Mouse (Mus musculus) embryonic facial prominence, embryonic 14.5 days (tissue): ENCODE measurements at regions not wholly inside any gene's neighbourhood (a gene's known extent, or its start where the extent isn't known, plus 50 kb on each side); places are given as distances from the start of the nearest gene placed in this dataset.

Source experiments
- ATAC-seq: fragments of 200-750 bp; cut with Nextera tagmentation; 2 replicates; pipeline ENCODE4 v1.8.0; 2017; ENCODE audit warnings: low read depth, moderate number of reproducible peaks, moderate TSS enrichment
- DNase-seq: peaks from one replicate; pipeline ENCODE4 v3.0.0-alpha.2; 2015; ENCODE audit warnings: low spot score
- H3K27ac ChIP-seq: fragments of 300-500 bp; sonication (generic); replicated peaks from 2 replicates; pipeline ENCODE4 v1.5.1; 2014; ENCODE audit warnings: low read depth, mild to moderate bottlenecking, low read length, moderate library complexity
- H3K27me3 ChIP-seq: fragments of 300-500 bp; sonication (generic); replicated peaks from 2 replicates; pipeline ENCODE4 v1.6.1; 2014; ENCODE audit warnings: low read length; ENCODE audit not compliant: control insufficient read depth, insufficient read depth
- H3K36me3 ChIP-seq: fragments of 300-500 bp; sonication (generic); 2 replicates; pipeline ENCODE4 v1.6.1; 2014; ENCODE audit warnings: low read length, mixed read lengths; ENCODE audit not compliant: control insufficient read depth, insufficient read depth
- H3K4me1 ChIP-seq: fragments of 300-500 bp; sonication (generic); 2 replicates; pipeline ENCODE4 v1.6.1; 2014; ENCODE audit warnings: antibody characterized with exemption, low read length; ENCODE audit not compliant: control insufficient read depth, insufficient read depth
- H3K4me2 ChIP-seq: fragments of 300-500 bp; sonication (generic); 2 replicates; pipeline ENCODE4 v1.6.1; 2014; ENCODE audit warnings: low read depth, mild to moderate bottlenecking, low read length, moderate library complexity, mixed read lengths
- H3K4me3 ChIP-seq: fragments of 300-500 bp; sonication (generic); 2 replicates; pipeline ENCODE4 v1.5.1; 2014; ENCODE audit warnings: low read depth, mild to moderate bottlenecking, low read length
- H3K9ac ChIP-seq: fragments of 300-500 bp; sonication (generic); 2 replicates; pipeline ENCODE4 v1.6.1; 2014; ENCODE audit warnings: low read depth, mild to moderate bottlenecking, low read length, moderate library complexity, mixed read lengths
- H3K9me3 ChIP-seq: fragments of 300-500 bp; sonication (generic); 2 replicates; pipeline ENCODE4 v1.6.1; 2016; ENCODE audit warnings: low read length; ENCODE audit not compliant: control insufficient read depth
- WGBS: fragments of 180-500 bp; shearing (Covaris S2); extraction: QIAGEN DNeasy Blood & Tissue Kit; methylation state at CpG from one replicate; pipeline ENCODE4 v1.1.7; 2014; 5-methylcytosine and 5-hydroxymethylcytosine counted together

DNA sequence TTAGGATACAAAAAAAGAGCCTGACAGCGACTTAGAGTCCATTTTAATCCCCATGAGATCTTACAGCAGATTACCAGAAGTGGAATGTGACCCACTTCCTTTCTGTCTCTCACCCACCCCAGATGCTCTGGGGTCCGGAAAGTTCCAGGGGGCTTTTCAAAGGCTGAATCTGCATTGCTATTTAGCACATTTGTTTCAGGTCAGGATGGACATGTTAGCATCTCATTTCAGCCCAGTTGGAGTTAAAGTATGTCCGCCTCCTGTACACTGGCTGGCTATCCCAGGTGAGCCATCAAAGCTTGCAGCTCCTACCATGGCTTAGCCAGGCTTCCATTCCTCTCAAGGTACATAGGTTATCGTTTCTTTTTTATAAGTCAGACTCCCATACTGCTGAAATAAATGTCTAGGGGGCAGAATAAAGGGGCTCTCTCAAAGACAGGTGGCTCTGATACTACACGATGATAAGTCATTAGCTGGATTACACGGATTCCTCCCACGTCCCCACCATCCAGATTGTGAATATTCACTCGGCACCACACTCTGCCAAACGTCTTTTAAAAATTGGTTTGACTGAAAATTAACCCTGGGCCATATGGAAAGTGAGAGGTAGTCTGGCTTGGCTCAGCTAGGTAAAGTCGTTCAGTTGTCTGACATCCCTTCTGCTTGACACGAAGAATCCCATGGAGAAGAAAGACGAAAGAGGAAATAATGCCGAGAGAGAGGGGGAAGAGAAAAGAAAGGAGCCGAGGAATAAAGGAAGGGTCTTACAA, 573.7 kb downstream of the Ebf1 start:
- H3K27me3 ChIP-seq = no peaks in the 10 kb centered on the region
- DNase-seq (no peak), ATAC-seq (no peak)
- 48% methylated on average over 14 of the region's 14 CpGs for WGBS
- H3K9me3 ChIP-seq = no peaks in the 10 kb centered on the region
- H3K36me3 ChIP-seq = no peaks in the 10 kb centered on the region
- no peak overlapping the region for H3K9ac ChIP-seq
- no peak overlapping the region for H3K4me2 ChIP-seq
- H3K4me3 ChIP-seq = no peak overlapping the region
- no peak overlapping the region for H3K27ac ChIP-seq
- H3K4me1 ChIP-seq = peaks cover 20% of the 10 kb centered on the region

DNA sequence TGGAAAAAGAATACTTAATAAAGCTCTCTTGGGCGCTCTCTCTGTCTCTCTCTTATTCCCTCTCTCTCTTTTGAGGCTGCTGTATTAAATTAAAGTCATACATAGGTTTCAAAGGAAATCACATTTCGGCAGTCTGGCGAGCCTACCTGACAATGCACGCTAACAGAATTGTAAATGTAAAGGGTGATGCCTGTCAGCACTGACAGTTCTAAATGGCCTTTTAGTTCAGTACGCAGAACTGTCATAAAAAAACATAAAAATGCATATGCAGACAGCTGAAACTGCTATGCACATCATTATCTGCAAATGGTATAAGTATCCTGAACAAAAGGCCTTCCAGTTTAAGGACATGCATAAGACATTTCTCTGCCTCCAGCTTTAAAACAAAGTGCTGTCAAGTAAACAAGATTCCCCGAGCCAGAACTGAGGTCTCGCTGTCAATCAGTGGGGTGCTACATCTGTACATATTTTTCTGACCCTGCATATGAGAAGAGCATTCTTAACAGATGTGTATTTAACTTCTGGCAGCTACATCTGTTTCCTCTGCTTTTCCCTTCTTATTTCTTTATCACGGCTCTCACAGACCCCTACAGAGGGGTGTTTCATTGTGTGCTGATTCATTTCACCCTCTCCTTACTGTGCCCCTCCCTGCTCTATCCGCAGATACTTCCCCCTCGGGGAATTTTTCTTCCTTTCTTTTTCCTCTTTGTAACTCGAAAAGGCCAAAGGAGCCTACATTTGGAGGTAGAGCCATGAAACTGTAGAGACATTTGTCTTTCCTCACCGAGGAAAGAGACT, 574.5 kb downstream of the Ebf1 start:
- no peaks in the 10 kb centered on the region for H3K27me3 ChIP-seq
- H3K4me1 ChIP-seq = peaks cover 20% of the 10 kb centered on the region
- no peak overlapping the region for H3K9ac ChIP-seq
- no peaks in the 10 kb centered on the region for H3K9me3 ChIP-seq
- DNase-seq = peak; percentile 74
- H3K4me2 ChIP-seq = no peak overlapping the region
- H3K27ac ChIP-seq = 0 out of 2 replicates have a peak overlapping the region, but pooled peaks have one; percentile 34
- WGBS = 26% methylated on average over 12 of the region's 12 CpGs
- ATAC-seq = 0 out of 2 replicates have a peak, but pooled peaks have one; percentile 22
- H3K36me3 ChIP-seq = no peaks in the 10 kb centered on the region
- H3K4me3 ChIP-seq = no peak overlapping the region

DNA sequence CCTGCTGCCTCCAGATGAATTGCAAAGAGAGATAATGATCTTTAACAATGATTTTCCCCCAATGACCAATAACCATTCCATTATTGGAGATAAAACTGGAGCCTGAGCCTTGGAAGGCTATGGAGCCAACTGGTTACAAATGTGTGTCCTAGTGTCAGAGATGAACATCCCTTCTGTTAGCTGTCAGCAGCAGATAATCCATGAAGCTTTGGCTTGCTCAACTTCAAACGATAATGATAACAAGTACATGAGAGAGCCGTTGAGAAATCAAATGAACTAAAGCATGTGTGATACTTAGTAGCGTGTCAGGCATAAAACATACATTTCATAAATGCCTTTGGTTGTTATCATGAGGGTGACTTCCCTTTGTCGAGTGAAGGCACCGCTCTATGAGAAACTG, 576.2 kb downstream of the Ebf1 start:
- Histone ChIP-seq H3K36me3 (no peaks in the 10 kb centered on the region), H3K4me3 (no peak overlapping the region), H3K27ac (no peak overlapping the region), H3K9me3 (no peaks in the 10 kb centered on the region), H3K4me1 (peaks cover 20% of the 10 kb centered on the region), H3K9ac (no peak overlapping the region), H3K27me3 (no peaks in the 10 kb centered on the region), H3K4me2 (no peak overlapping the region)
- WGBS = 89% methylated on average over 5 of the region's 5 CpGs
- ATAC-seq (no peak), DNase-seq (no peak)

DNA sequence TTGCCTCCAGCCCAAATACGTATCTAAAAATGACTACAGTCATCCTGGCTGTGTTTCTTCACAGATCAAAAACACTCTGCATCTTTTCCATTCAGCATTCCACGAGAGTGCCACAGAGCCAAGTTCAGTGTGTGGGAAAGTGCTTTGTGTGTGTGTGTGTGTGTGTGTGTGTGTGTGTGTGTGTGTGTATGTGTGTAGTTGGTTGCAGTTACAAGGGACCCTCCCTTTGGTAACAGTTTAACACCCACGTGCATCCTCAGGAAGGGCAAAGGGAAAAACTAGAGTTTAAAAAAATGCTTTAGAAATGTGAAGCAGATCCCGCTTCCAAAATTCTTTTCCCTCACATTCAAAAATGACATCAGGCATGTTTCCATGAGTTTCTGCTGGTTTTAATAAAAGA, 582.4 kb downstream of the Ebf1 start:
- Histone ChIP-seq H3K9me3 (no peaks in the 10 kb centered on the region), H3K9ac (no peak overlapping the region), H3K4me3 (no peak overlapping the region), H3K36me3 (no peaks in the 10 kb centered on the region), H3K4me2 (no peak overlapping the region), H3K4me1 (peaks cover 8% of the 10 kb centered on the region; the same call in 1 of the 2 replicates), H3K27ac (peak overlapping the region; percentile 63), H3K27me3 (no peaks in the 10 kb centered on the region)
- DNase-seq (peak; percentile 77), ATAC-seq (no peak)
- 36% methylated on average over 4 of the region's 4 CpGs for WGBS

DNA sequence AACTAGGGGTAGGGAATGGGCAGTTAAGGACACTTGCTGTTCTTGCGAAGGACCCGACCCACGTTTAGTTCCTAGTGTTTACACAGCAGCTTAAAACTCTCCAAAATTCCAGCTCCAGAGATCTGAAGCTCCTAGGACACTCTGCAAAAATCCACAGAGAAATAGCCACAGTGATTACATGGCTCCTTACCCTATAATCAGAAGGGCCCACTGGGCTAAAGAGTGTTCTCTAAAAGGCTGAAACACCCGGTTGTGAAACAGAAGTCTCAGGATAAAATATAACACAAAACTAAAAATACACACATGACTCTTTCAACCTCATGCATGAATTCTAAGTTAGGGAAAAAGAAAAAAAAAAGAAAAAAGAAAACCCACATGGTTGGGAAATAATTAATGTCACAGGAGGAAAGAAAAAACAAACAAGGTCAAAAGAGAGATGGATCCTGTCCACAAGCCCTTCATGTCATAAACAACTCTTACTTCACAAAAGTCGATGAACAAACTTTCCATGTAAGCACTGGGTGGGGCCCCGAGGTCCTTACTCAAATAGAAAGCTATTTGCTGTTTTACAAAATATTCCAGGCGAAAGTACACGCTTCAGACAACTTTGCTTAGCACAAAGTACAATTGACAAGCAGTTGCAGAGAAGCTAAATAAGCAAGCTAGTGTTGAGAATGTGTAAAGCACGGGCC, 583.7 kb downstream of the Ebf1 start:
- 70% methylated on average over 9 of the region's 9 CpGs for WGBS
- DNase-seq = peak; percentile 48
- no peaks in the 10 kb centered on the region for H3K36me3 ChIP-seq
- H3K4me1 ChIP-seq = peaks cover 8% of the 10 kb centered on the region; the same call in 1 of the 2 replicates
- no peak overlapping the region for H3K4me3 ChIP-seq
- H3K4me2 ChIP-seq = no peak overlapping the region
- H3K9ac ChIP-seq = no peak overlapping the region
- H3K27ac ChIP-seq = peak overlapping the region; percentile 63
- no peak for ATAC-seq
- no peaks in the 10 kb centered on the region for H3K27me3 ChIP-seq
- no peaks in the 10 kb centered on the region for H3K9me3 ChIP-seq

DNA sequence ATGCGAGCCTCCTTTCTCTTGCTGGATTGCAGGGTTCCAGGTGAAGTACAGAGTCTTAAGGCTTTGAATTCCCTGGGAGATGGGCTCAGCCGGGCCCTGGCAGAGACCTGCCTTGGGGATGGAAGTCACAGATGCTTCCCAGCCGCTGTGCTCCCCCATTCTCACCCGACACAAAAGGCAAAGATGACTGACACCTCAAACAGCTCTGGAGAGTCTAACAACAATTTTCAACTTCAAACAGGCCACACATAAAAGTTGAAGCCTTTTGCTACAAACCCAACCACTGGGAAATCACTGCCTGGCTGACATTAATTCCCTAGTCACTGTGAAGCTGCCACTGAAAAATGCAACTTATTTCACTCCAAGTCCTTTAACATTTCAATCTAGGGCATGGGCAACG, 586.3 kb downstream of the Ebf1 start:
- 54% methylated on average over 5 of the region's 5 CpGs for WGBS
- H3K27ac ChIP-seq = no peak overlapping the region
- H3K9ac ChIP-seq = no peak overlapping the region
- no peak overlapping the region for H3K4me3 ChIP-seq
- no peaks in the 10 kb centered on the region for H3K9me3 ChIP-seq
- DNase-seq (no peak), ATAC-seq (no peak)
- H3K4me2 ChIP-seq = no peak overlapping the region
- no peaks in the 10 kb centered on the region for H3K27me3 ChIP-seq
- H3K36me3 ChIP-seq = no peaks in the 10 kb centered on the region
- H3K4me1 ChIP-seq = peaks cover 8% of the 10 kb centered on the region; the same call in 1 of the 2 replicates

DNA sequence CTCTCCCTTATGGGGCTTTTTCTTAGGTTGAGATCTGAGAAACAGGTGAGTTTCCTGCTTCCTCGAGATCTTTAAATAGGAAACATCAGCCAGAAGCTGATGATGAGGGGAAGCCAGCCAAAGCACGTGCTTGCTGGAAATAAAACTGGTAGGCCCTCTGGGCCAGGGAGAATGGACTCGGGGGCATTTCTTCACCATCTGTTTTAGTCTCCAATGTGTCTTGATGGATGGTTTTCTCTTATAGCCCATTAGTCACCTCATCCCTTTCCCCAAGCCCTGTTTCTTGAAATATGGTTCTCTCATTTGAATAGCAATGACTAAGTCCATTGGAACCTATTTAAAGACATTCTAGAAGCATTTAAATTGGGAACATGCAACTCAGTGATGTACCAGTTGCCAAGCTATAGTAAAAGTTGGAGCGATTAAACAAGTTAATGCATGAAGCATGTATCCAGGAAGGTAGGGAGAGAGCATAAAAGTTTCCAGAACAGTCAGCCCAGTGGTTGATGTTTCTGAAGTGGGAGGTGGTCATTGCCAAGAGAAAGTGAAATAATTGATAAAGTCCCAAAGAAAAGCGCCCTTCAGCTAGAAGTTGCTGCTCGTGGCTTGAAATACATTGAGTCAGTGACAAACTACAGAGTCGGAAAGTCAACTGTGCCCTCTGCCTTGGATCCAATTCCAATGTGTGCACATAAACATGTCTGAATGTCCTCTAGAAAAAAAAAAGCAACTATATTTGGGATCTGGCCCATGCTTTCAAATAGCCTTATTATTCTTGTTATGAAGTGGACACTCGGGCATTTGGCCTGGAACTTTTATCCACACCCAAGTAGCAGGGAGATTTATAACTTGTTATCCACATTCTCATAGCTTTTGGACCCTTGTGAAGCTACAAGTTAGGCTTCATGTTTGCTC, 589.8 kb downstream of the Ebf1 start:
- no peaks in the 10 kb centered on the region for H3K9me3 ChIP-seq
- 70% methylated on average over 8 of the region's 8 CpGs for WGBS
- no peaks in the 10 kb centered on the region for H3K36me3 ChIP-seq
- H3K27ac ChIP-seq = no peak overlapping the region
- H3K9ac ChIP-seq = no peak overlapping the region
- H3K4me1 ChIP-seq = no peaks in the 10 kb centered on the region; the same call in 1 of the 2 replicates
- no peaks in the 10 kb centered on the region for H3K27me3 ChIP-seq
- ATAC-seq = no peak
- H3K4me3 ChIP-seq = no peak overlapping the region
- H3K4me2 ChIP-seq = no peak overlapping the region
- peak; percentile 48 for DNase-seq

DNA sequence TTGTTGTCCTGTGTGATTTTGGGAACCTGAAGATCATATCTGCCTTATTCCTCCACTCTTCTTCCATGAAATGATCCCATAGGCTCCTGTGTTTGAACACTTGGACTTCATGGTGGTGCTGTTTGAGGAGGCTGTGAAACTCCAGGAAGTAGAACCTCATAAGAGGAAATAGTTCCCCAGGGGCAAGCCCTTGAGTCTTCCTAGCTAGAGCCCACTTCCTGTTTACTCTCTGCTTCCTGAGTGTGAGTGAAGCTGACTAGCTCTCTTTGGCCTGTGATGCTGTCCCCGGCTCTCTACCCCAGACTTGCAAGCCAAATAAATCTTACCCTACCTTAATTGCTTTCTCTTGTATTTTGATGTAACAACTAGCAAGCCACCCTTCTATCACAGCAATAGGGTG, 597.0 kb downstream of the Ebf1 start:
- Histone ChIP-seq H3K36me3 (no peaks in the 10 kb centered on the region), H3K9ac (no peak overlapping the region), H3K27ac (no peak overlapping the region), H3K27me3 (no peaks in the 10 kb centered on the region), H3K4me2 (no peak overlapping the region), H3K4me3 (no peak overlapping the region), H3K4me1 (peaks cover 10% of the 10 kb centered on the region; the same call in 1 of the 2 replicates), H3K9me3 (no peaks in the 10 kb centered on the region)
- ATAC-seq (no peak), DNase-seq (no peak)
- 48% methylated on average over 1 of the region's 1 CpGs for WGBS
